Mouse (Mus musculus) pancreas, adult 10 weeks (tissue): Measurements from ENCODE around the gene Vav3. TPM values are rescaled to one million over a fixed set of nuclear protein-coding genes. Genes with fewer than 3 reads are reported as not detected.

ENCODE experiments used
- polyA plus RNA-seq: library from polyadenylated mRNA; stranded (reverse); fragments of 350-450 nt; fragmentation: Illumina TruSeq; extraction: RNeasy Lipid Tissue Mini Kit (QIAGEN cat#74804); gene quantifications from one replicate; pipeline ENCODE4 v1.2.3, GENCODE M21; 2015; ENCODE audit warnings: low read depth, low replicate concordance; ENCODE audit not compliant: insufficient read depth

Gene Vav3
- polyA plus RNA-seq: 1.0 TPM

GRCm38 (mm10) chr3:109340274-109341070 is at the start of gene Vav3:
TSS of gene Vav3 (plus strand) at chr3:109340653.

Other genes with a start within 250 kb of the Vav3 start
- 4.4 TPM for gene Slc25a24, start 217.5 kb upstream of the Vav3 start, polyA plus RNA-seq